Mouse (Mus musculus): Measurements from ENCODE around the gene Pnma3.
A peak's percentile ranks its signal among the peaks of the same experiment; 100 is the strongest.
"Not testable (repeated sequence)": the region's sequence is repeated elsewhere in the genome, so short reads cannot be mapped to it uniquely, and the experiment has no call there.

The Pnma3 gene

GRCm38 (mm10) chrX:73064415-73064793 lies at the start of gene Pnma3:
Gene Pnma3 (plus strand): TSS chrX:73064787.
- no peak for DNase-seq (ENCODE audit: low spot score)

- DNase-seq (ENCODE audit: low spot score): no peak
Observed at GRCm38 (mm10) chrX:73037003-73037402, 27.6 kb upstream of the Pnma3 start, which contains the start of gene Pnma5. Gene Pnma5 (minus strand): TSS chrX:73037103.

DNA sequence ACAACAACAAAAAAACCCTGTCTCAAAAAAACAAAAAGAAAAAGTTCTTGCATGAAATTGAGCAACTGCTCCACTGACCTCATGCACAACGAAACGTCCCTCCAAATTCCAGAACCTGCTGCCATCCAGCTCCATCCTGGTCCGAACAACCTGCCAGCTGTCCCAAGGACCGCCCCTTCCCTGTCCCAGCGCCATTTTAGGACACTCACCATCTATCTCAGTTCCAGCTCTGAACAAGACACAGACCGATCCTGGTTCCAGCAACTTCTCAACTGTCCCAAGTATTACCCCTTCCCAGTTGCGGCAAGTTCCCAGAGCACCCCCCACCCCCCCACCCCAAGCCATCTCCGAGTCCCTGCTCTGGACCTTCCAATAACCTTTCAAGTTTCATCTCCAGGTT lies 25.8 kb upstream of the Pnma3 start:
- no peak for DNase-seq (ENCODE audit: low spot score)

DNA sequence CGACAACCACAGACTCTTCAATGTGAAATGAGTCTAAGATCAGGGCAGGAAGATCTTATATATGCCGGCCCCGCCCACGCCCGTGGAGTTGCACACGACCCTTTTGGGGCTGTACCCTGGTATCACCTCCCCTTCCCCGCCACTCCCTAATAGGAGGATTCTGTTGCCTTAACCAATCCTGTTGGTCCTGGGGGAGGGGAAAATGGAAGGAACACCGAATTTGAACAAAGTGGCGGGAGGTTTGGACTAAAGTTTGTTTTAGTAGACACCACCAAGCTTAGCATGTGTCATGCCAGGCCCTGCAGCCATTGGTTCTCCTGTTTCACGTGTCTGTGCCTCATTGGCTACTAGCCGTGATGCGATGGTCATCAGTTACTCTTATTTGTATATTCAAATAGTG lies 24.9 kb upstream of the Pnma3 start:
- DNase-seq (ENCODE audit: low spot score): no peak

- DNase-seq (ENCODE audit: low spot score): peak; percentile 91
Observed at GRCm38 (mm10) chrX:73053860-73054563, 10.6 kb upstream of the Pnma3 start.

DNA sequence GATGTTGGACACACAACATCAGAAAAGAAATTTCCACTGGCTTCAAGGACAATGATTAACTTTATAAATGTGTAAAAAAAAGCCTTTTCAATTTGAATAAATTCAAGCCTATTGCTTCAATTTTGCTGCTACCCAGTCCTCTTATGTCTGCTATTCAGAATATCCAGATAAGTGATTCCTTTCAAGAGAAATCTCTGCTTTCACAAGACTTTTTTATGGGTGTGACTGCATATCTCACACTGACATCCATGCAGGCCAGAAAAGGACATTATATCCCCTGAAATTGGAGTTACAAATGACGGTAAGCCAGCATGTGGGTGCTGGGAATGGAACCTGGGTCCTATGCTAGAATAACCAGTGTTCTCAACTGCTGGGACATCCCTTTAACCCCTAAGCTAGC lies 3.1 kb upstream of the Pnma3 start:
- DNase-seq (ENCODE audit: low spot score): no peak

DNA sequence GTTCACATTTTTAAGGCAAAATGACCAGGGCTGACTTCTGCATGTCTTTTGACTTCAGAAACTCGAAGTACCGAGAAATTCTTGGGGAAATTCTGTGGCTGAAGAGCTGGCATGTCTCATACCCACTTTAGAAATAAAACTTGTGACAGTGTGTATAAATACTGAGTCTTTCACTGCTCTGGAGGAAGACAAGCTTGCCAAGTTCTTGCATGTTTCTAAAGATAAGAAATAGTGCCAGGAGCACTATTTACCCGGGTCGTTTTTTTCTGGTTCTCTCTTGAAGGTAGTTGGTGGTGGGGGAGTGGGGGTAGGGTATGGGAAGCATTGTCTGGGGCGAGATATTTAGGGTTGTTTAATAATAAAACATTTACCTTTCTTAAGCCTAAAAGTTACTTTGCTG lies 2.3 kb upstream of the Pnma3 start:
- no peak for DNase-seq (ENCODE audit: low spot score)

GRCm38 (mm10) chrX:73063512-73064414 lies 824 bp upstream of the Pnma3 start:
- DNase-seq (ENCODE audit: low spot score): no peak

- DNase-seq (ENCODE audit: low spot score): not testable (repeated sequence)
Observed at GRCm38 (mm10) chrX:73066765-73067312, 2.3 kb downstream of the Pnma3 start.

DNA sequence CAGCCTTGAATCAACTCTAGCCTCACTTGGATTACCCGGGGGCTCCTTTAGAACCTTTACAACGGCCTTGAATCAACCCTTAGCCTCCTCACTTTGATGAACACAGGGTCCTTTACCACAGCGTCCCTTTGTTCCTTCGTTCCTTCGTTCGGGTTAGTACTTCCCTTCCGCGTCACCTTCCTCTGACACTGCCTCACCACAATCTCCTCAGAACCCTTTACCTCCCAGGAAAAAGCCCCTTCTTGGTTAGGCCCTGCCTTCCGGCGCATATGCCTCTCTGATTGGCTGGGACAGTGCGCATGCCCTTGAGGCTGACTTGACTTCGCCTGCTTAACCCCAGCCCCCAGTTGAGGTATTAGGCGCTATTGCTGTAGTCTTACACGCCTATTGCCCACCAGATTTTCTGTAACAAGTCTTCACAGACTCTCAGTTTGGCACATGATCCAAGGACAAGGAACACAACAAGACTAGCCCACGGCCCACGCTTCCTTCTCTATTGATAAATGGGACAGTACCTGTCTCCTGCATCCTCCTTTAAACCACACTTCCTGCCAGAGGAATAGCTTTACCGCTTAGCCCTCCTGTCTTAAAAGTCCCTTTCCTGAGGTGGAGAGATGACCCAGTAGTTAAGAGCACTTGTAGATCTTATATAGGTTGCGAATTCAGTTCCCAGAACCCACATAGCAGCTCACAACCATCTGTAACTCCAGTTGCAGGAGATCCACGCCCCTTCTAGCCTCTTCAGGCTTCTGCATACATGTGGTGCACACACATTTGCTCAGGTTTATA lies 17.9 kb downstream of the Pnma3 start, which contains the start of gene Xlr4a:
Gene Xlr4a, minus strand, starts transcription at position 212 of the 789 bp plus-strand sequence.
- not testable (repeated sequence) for DNase-seq (ENCODE audit: low spot score)

DNA sequence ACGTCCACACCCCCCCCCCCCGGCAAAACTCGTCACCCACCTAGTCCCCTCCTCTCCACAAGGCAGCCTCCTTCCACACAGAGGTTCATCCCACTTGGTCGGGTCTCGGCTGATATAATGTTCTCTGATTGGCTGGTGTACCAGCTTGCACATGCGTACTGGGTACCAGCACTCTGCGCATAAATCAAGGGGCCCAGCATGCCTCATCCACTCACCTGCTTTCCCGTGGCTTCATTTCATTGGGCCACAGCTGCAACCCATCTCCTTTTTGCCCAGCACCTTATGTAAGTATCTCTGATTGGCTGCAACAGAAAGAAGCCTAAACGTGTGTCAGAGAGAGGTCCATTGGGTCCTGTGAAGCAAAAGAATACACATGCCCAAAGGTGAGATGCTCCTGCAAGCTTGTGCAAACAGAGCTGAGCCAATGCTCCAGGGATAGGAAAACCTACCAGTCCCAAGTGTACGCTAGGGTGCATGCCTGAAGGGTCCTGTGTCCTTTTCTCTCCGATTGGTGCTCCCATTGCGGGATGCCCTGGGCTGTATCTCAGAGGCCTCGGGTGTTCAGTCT lies 32.4 kb downstream of the Pnma3 start, which contains the start of gene Xlr3a:
Gene Xlr3a, minus strand, starts transcription at position 155 of the 568 bp plus-strand sequence.
- peak; percentile 3 for DNase-seq (ENCODE audit: low spot score)

- DNase-seq (ENCODE audit: low spot score): not testable (repeated sequence)
Observed at GRCm38 (mm10) chrX:73116747-73117146, 52.2 kb downstream of the Pnma3 start, which contains the start of gene Gm14685. Gene Gm14685 (plus strand): TSS chrX:73117047.
